Mouse (Mus musculus) liver, postnatal 0 days (tissue): ENCODE measurements around the gene Krt15. TPM values are rescaled to one million over a fixed set of nuclear protein-coding genes. Genes with fewer than 3 reads are reported as not detected.

Experiments used
- ATAC-seq: fragments of 200-750 bp; cut with Nextera tagmentation; 2 replicates; pipeline ENCODE4 v1.8.0; 2017; ENCODE audit warnings: mild to moderate bottlenecking, moderate library complexity
- DNase-seq: peaks from one replicate; pipeline ENCODE4 v3.0.0-alpha.2; 2016
- H3K27ac ChIP-seq: fragments of 300-500 bp; sonication (generic); 2 replicates; pipeline ENCODE4 v1.5.1; 2014; ENCODE audit warnings: antibody characterized with exemption, moderate library complexity, mild to moderate bottlenecking, low read depth
- H3K27me3 ChIP-seq: fragments of 300-500 bp; sonication (generic); 2 replicates; pipeline ENCODE4 v1.6.1; 2014; ENCODE audit warnings: low read length, control low read depth, mixed read lengths; ENCODE audit not compliant: insufficient read depth
- H3K36me3 ChIP-seq: fragments of 300-500 bp; sonication (generic); replicated peaks from 2 replicates; pipeline ENCODE4 v1.6.1; 2014; ENCODE audit warnings: mild to moderate bottlenecking, control low read depth, low read length, moderate library complexity, mixed read lengths; ENCODE audit not compliant: insufficient read depth
- H3K4me1 ChIP-seq: fragments of 300-500 bp; sonication (generic); 2 replicates; pipeline ENCODE4 v1.6.1; 2014; ENCODE audit warnings: antibody characterized with exemption, mild to moderate bottlenecking, control low read depth; ENCODE audit not compliant: insufficient read depth
- H3K4me2 ChIP-seq: fragments of 300-500 bp; sonication (generic); 2 replicates; pipeline ENCODE4 v1.6.1; 2014; ENCODE audit warnings: low read depth, mild to moderate bottlenecking, low read length, moderate library complexity, mixed read lengths
- H3K4me3 ChIP-seq: fragments of 300-500 bp; sonication (generic); 2 replicates; pipeline ENCODE4 v1.5.1; 2014; ENCODE audit warnings: low read depth, low read length
- H3K9ac ChIP-seq: fragments of 300-500 bp; sonication (generic); replicated peaks from 2 replicates; pipeline ENCODE4 v1.6.1; 2014; ENCODE audit warnings: mild to moderate bottlenecking, moderate library complexity
- H3K9me3 ChIP-seq: fragments of 300-500 bp; sonication (generic); 2 replicates; pipeline ENCODE4 v1.6.1; 2016; ENCODE audit warnings: mild to moderate bottlenecking, control low read depth, low read length, mixed read lengths
- CTCF ChIP-seq: sonication (generic); IDR thresholded peaks from 2 replicates; pipeline ENCODE4 v1.5.1; 2016; ENCODE audit warnings: antibody characterized with exemption, low read depth
- EP300 ChIP-seq: IDR thresholded peaks from 2 replicates; pipeline ENCODE4 v1.6.1; 2016; ENCODE audit warnings: antibody characterized with exemption, low read depth, mild to moderate bottlenecking
- WGBS: fragments of 180-500 bp; shearing (Covaris S2); extraction: QIAGEN DNeasy Blood & Tissue Kit; methylation state at CpG from one replicate; pipeline ENCODE4 v1.1.7; 2014; ENCODE audit not compliant: insufficient replicate concordance; 5-methylcytosine and 5-hydroxymethylcytosine counted together
- polyA plus RNA-seq: library from polyadenylated mRNA; unstranded; fragments of >200 nt; fragmentation: Nextera tagmentation; extraction: Ambion mirVana; gene quantifications from 2 replicates; pipeline ENCODE4 v1.2.1, GENCODE M21; 2015

Krt15 gene
- polyA plus RNA-seq, 1 experiment from 2014 or later, result 0.11 TPM

- H3K9me3 ChIP-seq, result no peaks in the 10 kb centered on the region
- DNase-seq, result no peak
- H3K27me3 ChIP-seq, result no peaks in the 10 kb centered on the region
- no peak overlapping the region for H3K27ac ChIP-seq
- H3K4me3 ChIP-seq, result no peak overlapping the region
- H3K4me2 ChIP-seq, result no peak overlapping the region
- no peaks in the 10 kb centered on the region for H3K36me3 ChIP-seq
- ATAC-seq, result no peak
- H3K9ac ChIP-seq, result no peak overlapping the region
- TF ChIP-seq EP300, result no peak
- TF ChIP-seq CTCF, result no peak
- H3K4me1 ChIP-seq, result no peaks in the 10 kb centered on the region
- 68% methylated on average over 11 of the region's 11 CpGs for WGBS
Observed at GRCm38 (mm10) chr11:100112935-100113741, 22.6 kb downstream of the Krt15 start.

GRCm38 (mm10) chr11:100105576-100106122 is 30.1 kb downstream of the Krt15 start, which contains the start of gene Krt36:
TSS of gene Krt36 (minus strand) at chr11:100105626.
- Histone ChIP-seq H3K27ac (no peak within 1 kb of the TSS), H3K9ac (no peak within 1 kb of the TSS), H3K4me1 (no peaks in the 10 kb centered on the region), H3K4me2 (no peak within 1 kb of the TSS), H3K9me3 (no peaks in the 10 kb centered on the region), H3K4me3 (no peak within 1 kb of the TSS), H3K36me3 (no peaks in the 10 kb centered on the region), H3K27me3 (no peaks in the 10 kb centered on the region)
- ATAC-seq (no peak), DNase-seq (no peak)
- 75% methylated on average over 6 of the region's 6 CpGs for WGBS
- no peak for TF ChIP-seq CTCF
- TF ChIP-seq EP300, result no peak

GRCm38 (mm10) chr11:100102693-100103429 is 32.9 kb downstream of the Krt15 start:
- DNase-seq, result no peak
- Histone ChIP-seq H3K27me3 (no peaks in the 10 kb centered on the region), H3K9ac (no peak overlapping the region), H3K4me1 (no peaks in the 10 kb centered on the region), H3K4me2 (no peak overlapping the region), H3K9me3 (no peaks in the 10 kb centered on the region), H3K36me3 (no peaks in the 10 kb centered on the region), H3K4me3 (no peak overlapping the region), H3K27ac (no peak overlapping the region)
- TF ChIP-seq CTCF, result no peak
- no peak for TF ChIP-seq EP300
- ATAC-seq, result no peak
- 63% methylated on average over 15 of the region's 15 CpGs for WGBS

- Histone ChIP-seq H3K36me3 (no peaks in the 10 kb centered on the region), H3K27ac (no peak overlapping the region), H3K9me3 (no peaks in the 10 kb centered on the region), H3K27me3 (no peaks in the 10 kb centered on the region), H3K9ac (no peak overlapping the region), H3K4me1 (no peaks in the 10 kb centered on the region), H3K4me2 (no peak overlapping the region), H3K4me3 (no peak overlapping the region)
- WGBS, result 74% methylated on average over 4 of the region's 4 CpGs
- TF ChIP-seq EP300, result no peak
- TF ChIP-seq CTCF, result no peak
- ATAC-seq (no peak), DNase-seq (no peak)
Observed at GRCm38 (mm10) chr11:100100391-100100790, 35.3 kb downstream of the Krt15 start.

- H3K4me1 ChIP-seq, result no peaks in the 10 kb centered on the region
- H3K9ac ChIP-seq, result no peak overlapping the region
- WGBS, result 70% methylated on average over 9 of the region's 9 CpGs
- H3K9me3 ChIP-seq, result no peaks in the 10 kb centered on the region
- ATAC-seq, result no peak
- no peak for DNase-seq
- H3K27ac ChIP-seq, result no peak overlapping the region
- no peaks in the 10 kb centered on the region for H3K27me3 ChIP-seq
- no peak overlapping the region for H3K4me2 ChIP-seq
- H3K4me3 ChIP-seq, result no peak overlapping the region
- TF ChIP-seq EP300 (no peak), CTCF (no peak)
- H3K36me3 ChIP-seq, result no peaks in the 10 kb centered on the region
Observed at GRCm38 (mm10) chr11:100097819-100098218, 37.9 kb downstream of the Krt15 start.

- H3K36me3 ChIP-seq, result no peaks in the 10 kb centered on the region
- TF ChIP-seq CTCF, result no peak
- TF ChIP-seq EP300, result no peak
- no peaks in the 10 kb centered on the region for H3K4me1 ChIP-seq
- 78% methylated on average over 9 of the region's 9 CpGs for whole genome bisulfite sequencing
- H3K27me3 ChIP-seq, result no peaks in the 10 kb centered on the region
- DNase-seq (no peak), ATAC-seq (no peak)
- no peaks in the 10 kb centered on the region for H3K9me3 ChIP-seq
- H3K27ac ChIP-seq, result no peak within 1 kb of the TSS
- no peak within 1 kb of the TSS for H3K9ac ChIP-seq
- no peak within 1 kb of the TSS for H3K4me3 ChIP-seq
- H3K4me2 ChIP-seq, result no peak within 1 kb of the TSS
Observed at GRCm38 (mm10) chr11:100096141-100096540, 39.6 kb downstream of the Krt15 start, which contains the start of gene Krt35. TSS of gene Krt35 (minus strand) at chr11:100096241.
